Mouse (Mus musculus): ENCODE measurements around the gene Isoc2a. TPM values are rescaled to one million over a fixed set of nuclear protein-coding genes. Genes with fewer than 3 reads are reported as not detected.

Isoc2a gene
- polyA plus RNA-seq (2015; fragmentation: Nextera tagmentation; extraction: Ambion mirVana), result 1.3 and 1.6 TPM in 2 replicates

GRCm38 (mm10) chr7:4876753-4877221 is at the start of gene Isoc2a:
TSS of gene Isoc2a (plus strand) at chr7:4877153.
- Histone ChIP-seq H3K4me2 (replicated peaks; ENCODE audit: low read depth) (peak within 1 kb of the TSS; percentile 79), H3K27ac (ENCODE audit: low read depth, low read length) (peak within 1 kb of the TSS; percentile 67), H3K4me1 (replicated peaks; ENCODE audit: control insufficient read depth, insufficient read depth, low read length) (no peaks in the 10 kb centered on the region), H3K9ac (ENCODE audit: low read depth, low read length) (peak within 1 kb of the TSS; percentile 51), H3K36me3 (ENCODE audit: control insufficient read depth, insufficient read depth) (no peaks in the 10 kb centered on the region), H3K4me3 (ENCODE audit: low read depth, low read length) (peak within 1 kb of the TSS; percentile 54), H3K9me3 (ENCODE audit: control insufficient read depth) (no peaks in the 10 kb centered on the region), H3K27me3 (replicated peaks; ENCODE audit: control insufficient read depth, insufficient read depth, low read length) (no peaks in the 10 kb centered on the region)
- peak; percentile 100 for ATAC-seq
- WGBS, result under 1% methylated on average over 22 of the region's 22 CpGs
- TF ChIP-seq CTCF (IDR thresholded peaks at IDR 0.05; ENCODE audit: low read depth), result no peak

- Histone ChIP-seq H3K36me3 (ENCODE audit: control insufficient read depth, insufficient read depth) (no peaks in the 10 kb centered on the region), H3K4me3 (ENCODE audit: low read depth, low read length) (no peak overlapping the region), H3K9me3 (ENCODE audit: control insufficient read depth) (no peaks in the 10 kb centered on the region), H3K4me1 (replicated peaks; ENCODE audit: control insufficient read depth, insufficient read depth, low read length) (no peaks in the 10 kb centered on the region), H3K27ac (ENCODE audit: low read depth, low read length) (no peak overlapping the region), H3K27me3 (replicated peaks; ENCODE audit: control insufficient read depth, insufficient read depth, low read length) (peaks cover 19% of the 10 kb centered on the region), H3K4me2 (replicated peaks; ENCODE audit: low read depth) (no peak overlapping the region), H3K9ac (ENCODE audit: low read depth, low read length) (no peak overlapping the region)
- ATAC-seq, result no peak
- WGBS, result 6% methylated on average over 12 of the region's 12 CpGs
- no peak for TF ChIP-seq CTCF (IDR thresholded peaks at IDR 0.05; ENCODE audit: low read depth)
Observed at GRCm38 (mm10) chr7:4830476-4830875, 46.5 kb upstream of the Isoc2a start.

- H3K9me3 ChIP-seq (ENCODE audit: control insufficient read depth), result no peaks in the 10 kb centered on the region
- H3K27ac ChIP-seq (ENCODE audit: low read depth, low read length), result no peak overlapping the region
- H3K4me3 ChIP-seq (ENCODE audit: low read depth, low read length), result peak overlapping the region; percentile 45
- peak; percentile 26 for ATAC-seq
- 4% methylated on average over 34 of the region's 34 CpGs for WGBS
- no peaks in the 10 kb centered on the region for H3K4me1 ChIP-seq (replicated peaks; ENCODE audit: control insufficient read depth, insufficient read depth, low read length)
- H3K4me2 ChIP-seq (replicated peaks; ENCODE audit: low read depth), result peak overlapping the region; percentile 85
- peaks cover 49% of the 10 kb centered on the region for H3K27me3 ChIP-seq (replicated peaks; ENCODE audit: control insufficient read depth, insufficient read depth, low read length)
- no peak overlapping the region for H3K9ac ChIP-seq (ENCODE audit: low read depth, low read length)
- TF ChIP-seq CTCF (IDR thresholded peaks at IDR 0.05; ENCODE audit: low read depth), result no peak
- no peaks in the 10 kb centered on the region for H3K36me3 ChIP-seq (ENCODE audit: control insufficient read depth, insufficient read depth)
Observed at GRCm38 (mm10) chr7:4835631-4836327, 41.2 kb upstream of the Isoc2a start.

GRCm38 (mm10) chr7:4836351-4836792 is 40.6 kb upstream of the Isoc2a start:
- under 1% methylated on average over 51 of the region's 51 CpGs for WGBS
- peak; percentile 90 for ATAC-seq
- TF ChIP-seq CTCF (IDR thresholded peaks at IDR 0.05; ENCODE audit: low read depth), result peak; percentile 71

GRCm38 (mm10) chr7:4837639-4838038 is 39.3 kb upstream of the Isoc2a start:
- H3K9ac ChIP-seq (ENCODE audit: low read depth, low read length), result no peak overlapping the region
- no peak for ATAC-seq
- H3K4me3 ChIP-seq (ENCODE audit: low read depth, low read length), result no peak overlapping the region
- no peak overlapping the region for H3K27ac ChIP-seq (ENCODE audit: low read depth, low read length)
- H3K4me2 ChIP-seq (replicated peaks; ENCODE audit: low read depth), result no peak overlapping the region
- H3K9me3 ChIP-seq (ENCODE audit: control insufficient read depth), result no peaks in the 10 kb centered on the region
- H3K27me3 ChIP-seq (replicated peaks; ENCODE audit: control insufficient read depth, insufficient read depth, low read length), result peaks cover 60% of the 10 kb centered on the region
- H3K4me1 ChIP-seq (replicated peaks; ENCODE audit: control insufficient read depth, insufficient read depth, low read length), result no peaks in the 10 kb centered on the region
- WGBS, result 5% methylated on average over 1 of the region's 1 CpGs
- no peaks in the 10 kb centered on the region for H3K36me3 ChIP-seq (ENCODE audit: control insufficient read depth, insufficient read depth)
- no peak for TF ChIP-seq CTCF (IDR thresholded peaks at IDR 0.05; ENCODE audit: low read depth)

More at GRCm38 (mm10) chr7:4836351-4836792, 40.6 kb upstream of the Isoc2a start:
- Histone ChIP-seq H3K9ac (ENCODE audit: low read depth, low read length) (no peak overlapping the region), H3K36me3 (ENCODE audit: control insufficient read depth, insufficient read depth) (no peaks in the 10 kb centered on the region), H3K4me1 (replicated peaks; ENCODE audit: control insufficient read depth, insufficient read depth, low read length) (no peaks in the 10 kb centered on the region), H3K27ac (ENCODE audit: low read depth, low read length) (no peak overlapping the region), H3K4me3 (ENCODE audit: low read depth, low read length) (peak overlapping the region; percentile 45), H3K27me3 (replicated peaks; ENCODE audit: control insufficient read depth, insufficient read depth, low read length) (peaks cover 50% of the 10 kb centered on the region), H3K4me2 (replicated peaks; ENCODE audit: low read depth) (peak overlapping the region; percentile 85), H3K9me3 (ENCODE audit: control insufficient read depth) (no peaks in the 10 kb centered on the region)

- Histone ChIP-seq H3K36me3 (ENCODE audit: control insufficient read depth, insufficient read depth) (no peaks in the 10 kb centered on the region), H3K27ac (ENCODE audit: low read depth, low read length) (no peak overlapping the region), H3K27me3 (replicated peaks; ENCODE audit: control insufficient read depth, insufficient read depth, low read length) (peaks cover 67% of the 10 kb centered on the region), H3K4me1 (replicated peaks; ENCODE audit: control insufficient read depth, insufficient read depth, low read length) (0 out of 2 replicates have a peak, but pooled peaks cover 3% of the 10 kb centered on the region), H3K4me2 (replicated peaks; ENCODE audit: low read depth) (no peak overlapping the region; the same call in 1 of the 2 replicates), H3K4me3 (ENCODE audit: low read depth, low read length) (no peak overlapping the region), H3K9ac (ENCODE audit: low read depth, low read length) (no peak overlapping the region), H3K9me3 (ENCODE audit: control insufficient read depth) (no peaks in the 10 kb centered on the region)
- WGBS, result 56% methylated on average over 5 of the region's 5 CpGs
- no peak for ATAC-seq
- TF ChIP-seq CTCF (IDR thresholded peaks at IDR 0.05; ENCODE audit: low read depth), result no peak
Observed at GRCm38 (mm10) chr7:4842077-4842476, 34.9 kb upstream of the Isoc2a start.
